Mouse (Mus musculus) hindbrain, postnatal 0 days (tissue): Measurements from ENCODE around the gene Chd4. TPM values are rescaled to one million over a fixed set of nuclear protein-coding genes. Genes with fewer than 3 reads are reported as not detected.
"Not testable (repeated sequence)": the region's sequence is repeated elsewhere in the genome, so short reads cannot be mapped to it uniquely, and the experiment has no call there.

Experiments
- ATAC-seq: fragments of 200-750 bp; cut with Nextera tagmentation; 2 replicates; pipeline ENCODE4 v1.8.0; 2017; ENCODE audit warnings: mild to moderate bottlenecking, moderate TSS enrichment, moderate library complexity
- DNase-seq: peaks from one replicate; pipeline ENCODE4 v3.0.0-alpha.2; 2015; ENCODE audit warnings: low spot score
- H3K27ac ChIP-seq: fragments of 300-500 bp; sonication (generic); 2 replicates; pipeline ENCODE4 v1.5.1; 2014; ENCODE audit warnings: mild to moderate bottlenecking
- H3K27me3 ChIP-seq: fragments of 300-500 bp; sonication (generic); 2 replicates; pipeline ENCODE4 v1.6.1; 2014; ENCODE audit warnings: low read length, mixed read lengths; ENCODE audit not compliant: insufficient read depth
- H3K36me3 ChIP-seq: fragments of 300-500 bp; sonication (generic); 2 replicates; pipeline ENCODE4 v1.6.1; 2014; ENCODE audit warnings: low read length, mixed read lengths; ENCODE audit not compliant: insufficient read depth
- H3K4me1 ChIP-seq: fragments of 300-500 bp; sonication (generic); 2 replicates; pipeline ENCODE4 v1.6.1; 2014; ENCODE audit warnings: antibody characterized with exemption, low read length, mixed read lengths; ENCODE audit not compliant: insufficient read depth
- H3K4me2 ChIP-seq: fragments of 300-500 bp; sonication (generic); 2 replicates; pipeline ENCODE4 v1.6.1; 2014; ENCODE audit warnings: low read depth, mild to moderate bottlenecking, low read length, moderate library complexity, mixed read lengths
- H3K4me3 ChIP-seq: fragments of 300-500 bp; sonication (generic); 2 replicates; pipeline ENCODE4 v1.5.1; 2014; ENCODE audit warnings: low read length
- H3K9ac ChIP-seq: fragments of 300-500 bp; sonication (generic); replicated peaks from 2 replicates; pipeline ENCODE4 v1.6.1; 2014; ENCODE audit warnings: mild to moderate bottlenecking, low read length, moderate library complexity, mixed read lengths
- H3K9me3 ChIP-seq: fragments of 300-500 bp; sonication (generic); 2 replicates; pipeline ENCODE4 v1.6.1; 2016; ENCODE audit warnings: low read length, mixed read lengths
- CTCF ChIP-seq: IDR thresholded peaks from 2 replicates; pipeline ENCODE4 v1.5.1; 2016; ENCODE audit warnings: antibody characterized with exemption, control low read depth, low read depth
- WGBS: fragments of 180-500 bp; shearing (Covaris S2); extraction: QIAGEN DNeasy Blood & Tissue Kit; methylation state at CpG from one replicate; pipeline ENCODE4 v1.1.7; 2014; 5-methylcytosine and 5-hydroxymethylcytosine counted together
- polyA plus RNA-seq: library from polyadenylated mRNA; unstranded; fragments of >200 nt; fragmentation: Nextera tagmentation; extraction: Ambion mirVana; gene quantifications from 2 replicates; pipeline ENCODE4 v1.2.1, GENCODE M21; 2015
- total RNA-seq: library from RNA; depleted of rRNA; stranded (reverse); fragments of >200 nt; gene quantifications from 2 replicates; pipeline ENCODE4 v1.2.3, GENCODE M21; 2014

The Chd4 gene
- total and polyA plus RNA-seq, 2 experiments from 2014 or later = 94.7 to 106 TPM

- H3K27ac ChIP-seq = no peak overlapping the region
- 0 out of 2 replicates have a peak, but pooled peaks cover 8% of the 10 kb centered on the region for H3K4me1 ChIP-seq
- ATAC-seq = no peak
- no peaks in the 10 kb centered on the region for H3K27me3 ChIP-seq
- H3K36me3 ChIP-seq = peaks cover 18% of the 10 kb centered on the region; the same call in 1 of the 2 replicates
- H3K9ac ChIP-seq = no peak overlapping the region
- H3K4me3 ChIP-seq = no peak overlapping the region
- WGBS = 84% methylated on average over 7 of the region's 7 CpGs
- no peak overlapping the region for H3K4me2 ChIP-seq
- TF ChIP-seq CTCF = no peak
- H3K9me3 ChIP-seq = no peaks in the 10 kb centered on the region
- no peak for DNase-seq
Observed at GRCm38 (mm10) chr6:125159773-125160557, 64.2 kb downstream of the Chd4 start.

- WGBS = 47% methylated on average over 10 of the region's 10 CpGs
- no peaks in the 10 kb centered on the region for H3K27me3 ChIP-seq
- no peak overlapping the region for H3K27ac ChIP-seq
- H3K36me3 ChIP-seq = peaks cover 18% of the 10 kb centered on the region; the same call in 1 of the 2 replicates
- no peak overlapping the region for H3K4me3 ChIP-seq
- no peak overlapping the region for H3K9ac ChIP-seq
- H3K9me3 ChIP-seq = no peaks in the 10 kb centered on the region
- H3K4me1 ChIP-seq = 0 out of 2 replicates have a peak, but pooled peaks cover 8% of the 10 kb centered on the region
- no peak for DNase-seq
- no peak overlapping the region for H3K4me2 ChIP-seq
- TF ChIP-seq CTCF = no peak
- no peak for ATAC-seq
Observed at GRCm38 (mm10) chr6:125160558-125160853, 64.7 kb downstream of the Chd4 start.

- Histone ChIP-seq H3K27ac (peak overlapping the region; percentile 58), H3K4me2 (no peak overlapping the region), H3K4me3 (no peak overlapping the region), H3K9me3 (no peaks in the 10 kb centered on the region), H3K4me1 (0 out of 2 replicates have a peak, but pooled peaks cover 8% of the 10 kb centered on the region), H3K9ac (no peak overlapping the region), H3K36me3 (peaks cover 18% of the 10 kb centered on the region; the same call in 1 of the 2 replicates), H3K27me3 (no peaks in the 10 kb centered on the region)
- 17% methylated on average over 22 of the region's 22 CpGs for WGBS
- no peak for TF ChIP-seq CTCF
- ATAC-seq (no peak), DNase-seq (peak; percentile 51)
Observed at GRCm38 (mm10) chr6:125160854-125161760, 65.3 kb downstream of the Chd4 start.

GRCm38 (mm10) chr6:125161971-125162370 lies 66.2 kb downstream of the Chd4 start:
- not testable (repeated sequence) for H3K27me3 ChIP-seq, ATAC-seq, H3K27ac ChIP-seq, H3K4me2 ChIP-seq, H3K4me3 ChIP-seq, H3K9ac ChIP-seq, H3K9me3 ChIP-seq
- DNase-seq = peak; percentile 84
- WGBS = 5% methylated on average over 3 of the region's 5 CpGs
- peak; percentile 72 for TF ChIP-seq CTCF
- Histone ChIP-seq H3K4me1 (peaks cover 17% of the 10 kb centered on the region; the same call in 1 of the 2 replicates), H3K36me3 (peaks cover 18% of the 10 kb centered on the region; the same call in 1 of the 2 replicates)

- H3K27me3 ChIP-seq, H3K9me3 ChIP-seq, H3K9ac ChIP-seq, H3K4me3 ChIP-seq, ATAC-seq, H3K27ac ChIP-seq, DNase-seq: not testable (repeated sequence)
- H3K4me2 ChIP-seq = peak overlapping the region; percentile 77; the same call in 1 of the 2 replicates
- peaks cover 18% of the 10 kb centered on the region; the same call in 1 of the 2 replicates for H3K36me3 ChIP-seq
- 78% methylated on average over 10 of the region's 16 CpGs for WGBS
- H3K4me1 ChIP-seq = peaks cover 23% of the 10 kb centered on the region; the same call in 1 of the 2 replicates
Observed at GRCm38 (mm10) chr6:125162615-125163305, 67.0 kb downstream of the Chd4 start.
